Mouse (Mus musculus) right cerebral cortex, postnatal 25 days (tissue): Measurements from ENCODE around the gene Cyfip2.

Experiments
- DNase-seq: peaks from one replicate; pipeline ENCODE4 v3.0.0; 2022

The Cyfip2 gene

DNA sequence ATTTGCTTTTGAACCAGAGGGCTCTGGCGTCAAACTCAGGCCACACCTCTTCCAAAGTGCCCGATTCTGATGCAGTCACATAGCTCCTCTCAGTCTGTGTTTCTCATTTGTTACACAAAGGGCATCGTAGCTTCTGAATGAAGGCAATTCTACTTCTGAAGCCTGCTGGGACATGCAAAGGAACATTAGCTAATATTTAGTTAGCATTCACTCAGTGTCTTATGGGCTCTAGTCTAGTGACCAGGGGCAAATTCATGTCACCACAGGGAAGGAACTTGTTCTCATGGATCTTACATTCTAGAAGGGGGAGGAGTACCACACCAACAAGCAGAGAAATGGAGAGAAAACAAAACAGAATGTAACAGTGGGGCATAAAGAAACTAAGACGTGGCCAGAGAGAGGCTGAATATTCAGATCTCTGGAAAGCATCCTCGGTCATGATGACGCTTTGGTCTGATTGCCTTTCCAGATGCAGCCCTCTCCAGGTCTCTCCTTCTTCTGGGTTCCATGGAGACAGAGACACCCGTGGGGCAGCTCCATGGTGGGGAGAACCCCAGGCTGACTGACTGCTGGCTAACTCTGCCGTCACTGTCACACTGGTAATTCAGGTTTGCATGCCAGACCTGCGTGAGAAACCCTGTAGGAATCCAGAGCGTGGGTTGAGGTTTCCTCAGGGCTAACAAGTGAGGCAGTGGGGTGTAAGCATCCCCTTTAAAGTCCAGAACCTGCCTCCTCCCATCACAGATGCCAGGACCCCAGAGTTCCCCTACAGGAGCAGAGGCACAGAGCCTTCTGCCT lies 135.2 kb downstream of the Cyfip2 start:
- no peak for DNase-seq

GRCm38 (mm10) chr11:46176155-46176554 lies 136.5 kb downstream of the Cyfip2 start:
- no peak for DNase-seq

DNA sequence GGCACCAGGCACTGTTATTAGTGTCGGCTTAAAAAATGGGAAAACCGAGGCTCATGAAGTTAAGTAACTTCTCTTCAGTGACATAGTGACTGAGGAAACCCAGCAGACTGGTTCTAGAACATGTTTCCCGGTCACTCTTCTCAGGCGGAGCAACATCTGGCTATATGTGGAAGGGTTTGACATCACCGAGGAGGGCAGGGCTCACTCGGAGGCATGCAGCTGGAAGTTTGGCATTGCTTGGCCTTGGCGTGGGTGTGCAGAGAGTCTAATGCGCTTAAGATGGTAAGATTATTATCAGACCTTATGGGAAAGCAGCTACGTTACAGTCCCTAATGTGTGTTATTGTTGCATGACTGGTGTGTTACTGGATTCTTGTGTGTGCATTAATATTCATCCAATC lies 140.5 kb downstream of the Cyfip2 start:
- DNase-seq: no peak

GRCm38 (mm10) chr11:46169908-46170307 lies 142.8 kb downstream of the Cyfip2 start:
- no peak for DNase-seq

- no peak for DNase-seq
Observed at GRCm38 (mm10) chr11:46168506-46168905, 144.2 kb downstream of the Cyfip2 start.

GRCm38 (mm10) chr11:46165866-46166585 lies 146.6 kb downstream of the Cyfip2 start, which contains the start of gene Nipal4:
TSS of gene Nipal4 (minus strand) at chr11:46166508.
- DNase-seq: no peak

- no peak for DNase-seq
Observed at GRCm38 (mm10) chr11:46157462-46157861, 155.2 kb downstream of the Cyfip2 start.

DNA sequence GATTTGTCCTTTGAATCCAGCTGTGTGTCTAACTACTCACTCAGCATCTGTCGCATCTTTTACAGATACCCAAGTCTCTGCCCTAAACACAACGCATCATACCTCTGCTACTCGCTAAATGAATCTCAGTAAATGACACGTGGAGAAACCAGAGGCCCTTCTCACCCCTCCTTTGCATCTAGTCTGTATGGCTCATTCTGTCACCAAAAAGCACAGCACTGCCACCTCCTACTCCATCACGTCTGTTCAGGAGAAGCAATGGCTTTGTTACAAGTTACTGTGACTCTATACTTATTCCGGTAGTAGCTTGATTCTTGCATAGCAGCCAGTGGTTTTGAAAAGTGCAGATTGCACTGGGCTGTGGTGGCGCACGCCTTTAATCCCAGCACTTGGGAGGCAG lies 155.7 kb downstream of the Cyfip2 start:
- DNase-seq: peak; percentile 16

DNA sequence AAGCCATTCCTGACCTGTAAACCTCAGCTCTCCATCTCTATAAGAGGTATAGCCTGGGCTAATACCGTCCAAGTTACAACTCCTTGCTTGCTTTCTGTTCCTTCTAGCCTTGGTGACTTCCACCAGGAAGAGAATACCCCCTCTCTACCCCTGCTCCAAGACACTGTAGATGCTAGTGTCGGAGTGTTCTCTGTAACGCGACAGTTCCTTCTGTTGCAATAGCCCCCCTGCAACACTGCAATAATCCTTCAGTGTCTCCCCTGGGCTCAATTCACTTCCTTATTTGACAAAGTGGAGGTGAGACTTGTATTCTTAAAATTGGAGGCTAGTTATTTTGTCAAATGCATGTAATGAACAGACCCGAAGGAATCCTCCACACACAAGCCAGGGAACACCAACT lies 166.0 kb downstream of the Cyfip2 start:
- no peak for DNase-seq

DNA sequence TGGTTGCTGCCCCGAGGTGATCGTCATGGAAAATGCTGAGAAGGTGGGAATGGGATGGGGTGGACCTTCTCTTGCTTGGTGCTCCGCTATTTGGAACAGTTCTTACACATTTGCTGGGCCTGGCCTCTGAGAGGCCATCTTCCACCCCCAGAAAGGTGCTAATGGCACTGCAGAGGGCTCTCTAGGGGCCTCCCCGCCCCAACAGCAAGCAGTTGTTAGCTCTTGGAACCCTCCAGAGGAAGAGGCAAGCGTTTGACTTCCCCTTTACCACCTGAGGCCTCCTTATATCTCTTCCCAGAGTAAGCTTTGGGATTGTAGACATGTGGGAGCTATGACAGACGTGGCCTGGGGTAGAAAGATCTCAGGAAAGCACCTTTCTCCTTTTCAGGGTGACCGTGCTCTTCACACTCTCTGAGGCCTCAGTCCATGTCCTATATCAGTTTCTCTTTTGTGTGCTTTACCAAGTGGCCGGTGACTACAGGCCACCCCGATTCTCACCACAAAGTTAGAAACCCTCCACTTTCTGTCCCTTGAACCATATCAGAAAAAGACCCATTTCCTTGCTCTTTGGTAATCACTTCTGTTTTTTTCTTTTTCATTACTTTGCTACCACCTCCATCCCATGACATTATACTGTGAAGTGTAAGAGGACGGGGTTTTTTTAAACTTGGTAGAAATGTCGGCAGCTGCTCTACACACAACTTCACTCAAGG lies 167.3 kb downstream of the Cyfip2 start:
- no peak for DNase-seq
